Comparison of ENCODE assay signal across 21 mouse cellular contexts in the genomic region with DNA sequence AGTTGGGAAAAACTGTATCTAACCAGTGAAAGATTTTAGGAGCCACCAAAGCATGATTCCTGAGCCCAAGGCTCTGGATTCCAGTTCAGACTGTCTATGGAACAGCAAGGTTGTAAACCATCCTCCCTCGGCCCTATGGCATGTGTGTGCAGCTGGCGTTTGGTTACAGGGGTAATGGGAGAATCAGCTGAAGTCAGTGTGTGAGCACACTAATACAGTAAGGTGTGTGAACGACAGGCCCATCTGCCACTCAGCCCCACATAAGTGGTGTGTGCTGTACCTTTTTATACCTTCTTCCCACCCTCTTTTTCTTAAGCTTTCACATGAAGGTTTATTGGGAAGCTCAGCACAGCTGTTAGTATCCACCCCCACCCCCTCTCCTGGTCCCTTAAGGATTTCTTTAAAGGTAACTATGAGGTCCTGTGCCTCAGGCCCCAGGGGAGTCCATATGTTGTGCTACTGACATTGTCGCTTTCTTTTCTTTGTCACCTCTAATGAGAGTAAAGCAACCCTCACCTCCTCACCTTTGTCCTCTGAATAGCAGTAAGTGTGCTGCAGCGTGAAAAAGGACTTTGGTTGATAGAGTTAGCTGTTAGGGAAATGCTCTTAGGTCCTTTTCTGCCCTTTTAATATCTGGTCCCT.
DNase-seq lines count a peak whose midpoint lies in the region; ATAC-seq lines count a peak whose summit lies in the region.
"Had no signal": no experiment of that assay in that cellular context is flagged by ENCODE, and none has a peak within 500 bp of the region (broad histone marks: within the 10 kb centered on the region; RNA-seq: fewer than 3 reads in every experiment).

No protein-coding gene starts in this region.

- no peaks in the 10 kb centered on the region for H3K27me3 ChIP-seq in hindbrain, embryonic 10.5 days (ENCODE audit: insufficient read depth, poor library complexity, severe bottlenecking)
- H3K27me3 ChIP-seq in hindbrain, embryonic 16.5 days (replicated peaks; ENCODE audit: control insufficient read depth, insufficient read depth, low read length): no peaks in the 10 kb centered on the region
- no peaks in the 10 kb centered on the region for H3K27me3 ChIP-seq in forebrain, embryonic 13.5 days
- H3K27me3 ChIP-seq: limb, embryonic 13.5 days; liver, embryonic 13.5 days; Patski had no signal

- no peak overlapping the region for H3K9ac ChIP-seq in hindbrain, embryonic 16.5 days (ENCODE audit: low read depth, low read length)
- no peak overlapping the region for H3K9ac ChIP-seq in forebrain, embryonic 13.5 days
- H3K9ac ChIP-seq: limb, embryonic 13.5 days; liver, embryonic 13.5 days; lung, embryonic 14.5 days had no signal

- H3K27ac ChIP-seq in hindbrain, embryonic 10.5 days: 0 out of 2 replicates have a peak overlapping the region, but pooled peaks have one; percentile 16
- H3K27ac ChIP-seq in hindbrain, embryonic 16.5 days (ENCODE audit: low read depth, low read length): no peak overlapping the region
- peak overlapping the region; percentile 44 for H3K27ac ChIP-seq in forebrain, embryonic 13.5 days
- H3K27ac ChIP-seq: limb, embryonic 13.5 days; liver, embryonic 13.5 days had no signal

- peaks cover 10% of the 10 kb centered on the region; the same call in 1 of the 2 replicates for H3K4me1 ChIP-seq in hindbrain, embryonic 10.5 days (replicated peaks)
- H3K4me1 ChIP-seq in hindbrain, embryonic 16.5 days (ENCODE audit: control insufficient read depth, insufficient read depth, low read depth, low read length): no peaks in the 10 kb centered on the region
- peaks cover 10% of the 10 kb centered on the region for H3K4me1 ChIP-seq in forebrain, embryonic 13.5 days
- H3K4me1 ChIP-seq: liver, embryonic 13.5 days had no signal

- 61% methylated on average over 5 of the region's 5 CpGs for WGBS in hindbrain, embryonic 10.5 days
- 62% methylated on average over 5 of the region's 5 CpGs for WGBS in hindbrain, embryonic 16.5 days
- 44% methylated on average over 5 of the region's 5 CpGs for WGBS in forebrain, embryonic 13.5 days

- H3K9me3 ChIP-seq in hindbrain, embryonic 10.5 days: no peaks in the 10 kb centered on the region
- H3K9me3 ChIP-seq in hindbrain, embryonic 16.5 days (ENCODE audit: control insufficient read depth, low read length): no peaks in the 10 kb centered on the region
- H3K9me3 ChIP-seq in forebrain, embryonic 13.5 days (replicated peaks): no peaks in the 10 kb centered on the region
- H3K9me3 ChIP-seq: limb, embryonic 13.5 days; liver, embryonic 13.5 days had no signal

- H3K36me3 ChIP-seq in hindbrain, embryonic 10.5 days: no peaks in the 10 kb centered on the region
- H3K36me3 ChIP-seq in hindbrain, embryonic 16.5 days (ENCODE audit: control insufficient read depth, insufficient read depth, low read length): no peaks in the 10 kb centered on the region
- no peaks in the 10 kb centered on the region for H3K36me3 ChIP-seq in forebrain, embryonic 13.5 days (ENCODE audit: poor library complexity, severe bottlenecking)
- H3K36me3 ChIP-seq: limb, embryonic 13.5 days; liver, embryonic 13.5 days had no signal

- peak; percentile 4 to 28 for DNase-seq in cerebellum, adult 18-20 months
- DNase-seq in cerebellum, postnatal 4 days (ENCODE audit: low spot score in 2 of 2): no peak
- no peak for DNase-seq in hindbrain, embryonic 10.5 days (ENCODE audit: low spot score)
- DNase-seq in brain, adult 2 months (ENCODE audit: low read depth, low spot score): peak; percentile 6
- DNase-seq in spleen, adult 18-20 months: no peak
- DNase-seq: adrenal gland, adult 8-10 months; gastrocnemius, postnatal 10 days; heart, adult 11 months; heart, postnatal 36 days; kidney, adult 9 months; kidney, postnatal 25 days; liver, embryonic 13.5 days; lung, embryonic 14.5 days; lung, postnatal 36 days; thymus, postnatal 25 days had no signal

- no peak overlapping the region for H3K4me3 ChIP-seq in hindbrain, embryonic 10.5 days
- no peak overlapping the region for H3K4me3 ChIP-seq in hindbrain, embryonic 16.5 days (ENCODE audit: low read length)
- H3K4me3 ChIP-seq in forebrain, embryonic 13.5 days: no peak overlapping the region
- H3K4me3 ChIP-seq: erythroblast, embryonic 14.5 days; limb, embryonic 13.5 days; liver, embryonic 13.5 days had no signal

- H3K4me2 ChIP-seq in hindbrain, embryonic 16.5 days (ENCODE audit: low read length): no peak overlapping the region
- H3K4me2 ChIP-seq in forebrain, embryonic 13.5 days: no peak overlapping the region
- H3K4me2 ChIP-seq: limb, embryonic 13.5 days; liver, embryonic 13.5 days; lung, embryonic 14.5 days had no signal

- no peak for ATAC-seq in hindbrain, embryonic 16.5 days
- ATAC-seq in forebrain, embryonic 13.5 days: peak; percentile 27; the same call in 1 of the 2 replicates
- ATAC-seq: CD4-positive, CD25-positive, alpha-beta regulatory T cell, adult 4 months; Patski had no signal

Comparison
In these comparisons a context has a peak if more than half of its experiments do, and no peak if none do; other contexts are left out.
1. DNase-seq: peak in cerebellum, adult 18-20 months (2 of 2) and brain, adult 2 months (single experiment); none in cerebellum, postnatal 4 days (0 of 2), hindbrain, embryonic 10.5 days (single experiment) and spleen, adult 18-20 months (0 of 2).